ENCODE assay signal across 8 mouse cellular contexts in the genomic region with DNA sequence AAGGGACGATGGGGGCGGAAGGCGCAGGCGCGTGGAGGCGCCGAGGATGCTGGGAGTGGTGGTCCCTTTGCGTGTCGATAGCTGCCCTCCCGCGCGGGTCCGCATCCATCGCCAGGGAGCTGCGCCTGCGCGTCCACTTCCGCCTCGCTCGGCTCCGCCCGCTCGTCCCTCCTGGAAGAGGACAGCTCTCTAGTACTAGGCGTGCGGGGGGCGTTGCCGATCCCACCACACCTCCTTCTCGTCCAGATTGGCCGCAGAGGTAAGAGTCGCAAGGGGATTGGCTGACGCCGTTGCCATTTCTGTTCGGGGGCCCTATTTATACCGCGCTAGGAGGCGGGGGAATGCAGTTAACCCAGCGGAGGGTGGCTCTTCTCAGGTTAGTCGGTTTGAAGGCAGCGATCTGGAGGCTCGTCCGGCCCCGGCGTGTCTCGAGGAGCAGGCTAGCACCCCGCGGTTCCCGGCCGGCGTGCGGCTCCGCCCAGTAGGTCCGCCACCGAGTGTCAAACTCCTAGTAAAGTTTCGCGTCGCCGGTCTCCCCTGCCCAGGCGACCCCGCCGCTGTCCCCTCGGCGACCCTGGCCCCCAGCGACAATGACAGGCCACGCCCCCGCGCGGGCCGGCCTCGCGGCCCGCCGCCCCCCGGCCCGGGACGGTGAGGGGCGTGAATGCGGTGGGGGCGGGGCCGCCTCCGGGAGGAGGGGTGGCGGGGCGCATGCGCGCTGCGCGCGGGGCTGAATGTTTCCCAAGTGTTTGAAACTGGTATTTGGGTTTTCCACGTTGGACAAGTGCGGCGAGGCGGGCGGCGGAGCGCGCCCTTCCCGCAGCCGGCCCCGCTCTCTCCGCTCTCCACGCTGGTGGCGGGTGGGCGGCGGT. TPM values are rescaled to one million over a fixed set of nuclear protein-coding genes. Genes with fewer than 3 reads are reported as not detected.
DNase-seq lines count a peak whose midpoint lies in the region; ATAC-seq lines count a peak whose summit lies in the region.

No protein-coding gene starts in this region.

- peak; percentile 65 for ATAC-seq in CD4-positive, CD25-positive, alpha-beta regulatory T cell, adult 4 months
- peak; percentile 84 for ATAC-seq in heart, embryonic 14.5 days (ENCODE audit: insufficient number of reproducible peaks, insufficient read depth, low FRiP score, low read depth)
- ATAC-seq in liver, embryonic 13.5 days (ENCODE audit: low read depth), result peak; percentile 74
- ATAC-seq in stomach, embryonic 16.5 days (ENCODE audit: insufficient read depth, low FRiP score), result peak; percentile 87

- H3K9me3 ChIP-seq in heart, embryonic 14.5 days (ENCODE audit: control insufficient read depth, low read length), result no peaks in the 10 kb centered on the region
- no peaks in the 10 kb centered on the region for H3K9me3 ChIP-seq in liver, embryonic 13.5 days (replicated peaks)
- H3K9me3 ChIP-seq in stomach, embryonic 16.5 days (replicated peaks; ENCODE audit: control insufficient read depth, low read length), result no peaks in the 10 kb centered on the region

- WGBS in heart, embryonic 14.5 days, result under 1% methylated on average over 90 of the region's 103 CpGs
- under 1% methylated on average over 86 of the region's 103 CpGs for WGBS in liver, embryonic 13.5 days (ENCODE audit: insufficient replicate concordance)
- under 1% methylated on average over 93 of the region's 103 CpGs for WGBS in stomach, embryonic 16.5 days

- no peaks in the 10 kb centered on the region for H3K36me3 ChIP-seq in heart, embryonic 14.5 days (ENCODE audit: control insufficient read depth, insufficient read depth, low read length)
- peaks cover 7% of the 10 kb centered on the region for H3K36me3 ChIP-seq in liver, embryonic 13.5 days
- H3K36me3 ChIP-seq in stomach, embryonic 16.5 days (ENCODE audit: control insufficient read depth, insufficient read depth, low read length), result 0 out of 2 replicates have a peak, but pooled peaks cover under 1% of the 10 kb centered on the region

- H3K9ac ChIP-seq in heart, embryonic 14.5 days (ENCODE audit: low read length), result peak overlapping the region; percentile 97
- peak overlapping the region; percentile 96 for H3K9ac ChIP-seq in liver, embryonic 13.5 days
- H3K9ac ChIP-seq in stomach, embryonic 16.5 days (ENCODE audit: low read length), result peak overlapping the region; percentile 98

- H3K27ac ChIP-seq in heart, embryonic 14.5 days (replicated peaks in 1 of 2; ENCODE audit: control insufficient read depth in 1 of 2, insufficient read depth in 1 of 2, low read depth in 2 of 2, low read length in 2 of 2), result peak overlapping the region; percentile 97 to 99
- peak overlapping the region; percentile 99 for H3K27ac ChIP-seq in liver, embryonic 13.5 days
- peak overlapping the region; percentile 97 for H3K27ac ChIP-seq in stomach, embryonic 16.5 days (ENCODE audit: low read length)

- H3K4me1 ChIP-seq in heart, embryonic 14.5 days (ENCODE audit: control insufficient read depth in 2 of 2, insufficient read depth in 2 of 2, low read length in 2 of 2), result peaks cover 0 to 27% of the 10 kb centered on the region in 2 experiments; a peak in 2 of 4 replicates
- peaks cover 44% of the 10 kb centered on the region for H3K4me1 ChIP-seq in liver, embryonic 13.5 days (replicated peaks)
- H3K4me1 ChIP-seq in stomach, embryonic 16.5 days (ENCODE audit: control insufficient read depth, insufficient read depth, low read length), result peaks cover 27% of the 10 kb centered on the region

- H3K4me2 ChIP-seq in heart, embryonic 14.5 days (ENCODE audit: low read length), result peak overlapping the region; percentile 83
- H3K4me2 ChIP-seq in liver, embryonic 13.5 days, result peak overlapping the region; percentile 98
- peak overlapping the region; percentile 70 for H3K4me2 ChIP-seq in stomach, embryonic 16.5 days (ENCODE audit: low read depth, low read length)

- peak; percentile 96 for DNase-seq in c-Kit-negative CD71-positive TER-119-positive erythroid progenitor cells, embryonic 14.5 days (ENCODE audit: low read depth, low spot score)
- DNase-seq in fibroblast of lung, adult 2 months (ENCODE audit: low read depth), result peak; percentile 99
- peak; percentile 99 for DNase-seq in kidney, postnatal 14 days
- DNase-seq in liver, embryonic 13.5 days, result peak; percentile 99
- peak; percentile 99 for DNase-seq in neural tube, embryonic 10.5 days (ENCODE audit: extremely low spot score, low spot score)

- H3K27me3 ChIP-seq in heart, embryonic 14.5 days (ENCODE audit: control insufficient read depth, insufficient read depth, low read length), result no peaks in the 10 kb centered on the region
- H3K27me3 ChIP-seq in liver, embryonic 13.5 days, result no peaks in the 10 kb centered on the region
- no peaks in the 10 kb centered on the region for H3K27me3 ChIP-seq in stomach, embryonic 16.5 days (ENCODE audit: control insufficient read depth, insufficient read depth, low read length)

- H3K4me3 ChIP-seq in heart, embryonic 14.5 days (ENCODE audit: control insufficient read depth in 1 of 2, insufficient read depth in 1 of 2, low read depth in 1 of 2, low read length in 2 of 2), result peak overlapping the region; percentile 86 to 96
- H3K4me3 ChIP-seq in liver, embryonic 13.5 days (replicated peaks), result peak overlapping the region; percentile 92
- H3K4me3 ChIP-seq in stomach, embryonic 16.5 days (replicated peaks; ENCODE audit: low read length), result peak overlapping the region; percentile 67

RNA-seq across cellular contexts. Expression of a gene that starts 0.6 kb away (rescaled TPM):
- polyA plus RNA-seq in CD4-positive, CD25-positive, alpha-beta regulatory T cell, adult 4 months (2017; shearing (Covaris generic)), result 10 to 100 TPM; 68.4 to 71.0 TPM
- polyA plus RNA-seq in heart, embryonic 14.5 days (2014; fragmentation: Nextera tagmentation; extraction: Ambion mirVana), result 25.7 and 26.6 TPM in 2 replicates
- 16.3 and 16.5 TPM in 2 replicates for polyA plus RNA-seq in liver, embryonic 13.5 days (2015; fragmentation: Nextera tagmentation; extraction: Ambion mirVana)
- polyA plus RNA-seq in stomach, embryonic 16.5 days (2015; fragmentation: Nextera tagmentation; extraction: Ambion mirVana), result 24.7 and 24.9 TPM in 2 replicates

RNA-seq across cellular contexts. Expression of a gene that starts 5.4 kb away (rescaled TPM):
- 10 to 100 TPM; 11.8 to 14.4 TPM for polyA plus RNA-seq in CD4-positive, CD25-positive, alpha-beta regulatory T cell, adult 4 months (2017; shearing (Covaris generic))
- 27.9 and 31.1 TPM in 2 replicates for polyA plus RNA-seq in heart, embryonic 14.5 days (2014; fragmentation: Nextera tagmentation; extraction: Ambion mirVana)
- polyA plus RNA-seq in liver, embryonic 13.5 days (2015; fragmentation: Nextera tagmentation; extraction: Ambion mirVana), result 17.9 and 19.4 TPM in 2 replicates
- 24.3 and 26.9 TPM in 2 replicates for polyA plus RNA-seq in stomach, embryonic 16.5 days (2015; fragmentation: Nextera tagmentation; extraction: Ambion mirVana)

RNA-seq across cellular contexts. Expression of a gene that starts 58.6 kb away (rescaled TPM):
- polyA plus RNA-seq in CD4-positive, CD25-positive, alpha-beta regulatory T cell, adult 4 months (2017; shearing (Covaris generic)), result 10 to 100 TPM; 56.4 to 77.8 TPM
- polyA plus RNA-seq in heart, embryonic 14.5 days (2014; fragmentation: Nextera tagmentation; extraction: Ambion mirVana), result 74.5 and 82.8 TPM in 2 replicates
- polyA plus RNA-seq in liver, embryonic 13.5 days (2015; fragmentation: Nextera tagmentation; extraction: Ambion mirVana), result 39.6 and 40.4 TPM in 2 replicates
- polyA plus RNA-seq in stomach, embryonic 16.5 days (2015; fragmentation: Nextera tagmentation; extraction: Ambion mirVana), result 110 and 117 TPM in 2 replicates

Comparison
In these comparisons a context has a peak if more than half of its experiments do, and no peak if none do; other contexts are left out.
1. Peak in every context shown above with its lines: DNase-seq, ATAC-seq, H3K4me3 ChIP-seq and H3K27ac ChIP-seq.